ENCODE assay signal across 23 mouse cellular contexts in the genomic region with DNA sequence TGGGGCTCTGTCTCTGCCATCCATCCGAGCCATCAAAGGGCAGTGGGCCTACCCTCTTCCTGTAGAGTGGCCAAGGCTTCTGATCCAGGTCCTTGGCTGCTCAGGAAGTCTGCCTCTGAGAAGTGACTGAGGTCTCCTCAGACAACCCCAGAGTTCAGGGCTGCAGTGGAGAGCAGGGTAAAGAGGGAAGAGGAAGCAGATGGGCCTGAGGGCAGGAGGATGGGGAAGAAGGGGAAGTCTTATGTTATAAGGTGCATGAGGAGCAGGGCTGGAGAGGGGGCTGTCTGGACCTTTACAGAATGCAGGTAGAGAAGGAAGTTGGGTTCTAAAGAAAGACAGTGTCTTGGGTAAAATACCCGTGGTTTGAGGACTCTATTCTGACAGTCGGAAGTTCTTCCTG. TPM values are rescaled to one million over a fixed set of nuclear protein-coding genes. Genes with fewer than 3 reads are reported as not detected.
A peak's percentile ranks its signal among the peaks of the same experiment; 100 is the strongest.
DNase-seq lines count a peak whose midpoint lies in the region; ATAC-seq and TF ChIP-seq lines count a peak whose summit lies in the region.
"Had no signal": no experiment of that assay in that cellular context is flagged by ENCODE, and none has a peak within 500 bp of the region (broad histone marks: within the 10 kb centered on the region; RNA-seq: fewer than 3 reads in every experiment).

No protein-coding gene starts in this region.

- no peaks in the 10 kb centered on the region for H3K79me2 ChIP-seq in myocyte (ENCODE audit: control insufficient read depth, insufficient read depth)

- H3K27ac ChIP-seq in lung, postnatal 0 days (ENCODE audit: low read length): no peak overlapping the region
- peak overlapping the region; percentile 8; the same call in 1 of the 2 replicates for H3K27ac ChIP-seq in embryonic facial prominence, embryonic 15.5 days (replicated peaks)
- no peak overlapping the region for H3K27ac ChIP-seq in heart, embryonic 12.5 days (ENCODE audit: poor library complexity, severe bottlenecking)
- H3K27ac ChIP-seq in intestine, embryonic 15.5 days: no peak overlapping the region
- H3K27ac ChIP-seq: hindbrain, embryonic 14.5 days; midbrain, embryonic 12.5 days had no signal

- ATAC-seq in lung, postnatal 0 days: no peak
- ATAC-seq in embryonic facial prominence, embryonic 15.5 days (ENCODE audit: insufficient number of reproducible peaks, low FRiP score, low TSS enrichment, low read depth): no peak
- no peak for ATAC-seq in heart, embryonic 12.5 days (ENCODE audit: insufficient number of reproducible peaks, low FRiP score)
- ATAC-seq in intestine, embryonic 15.5 days: no peak
- ATAC-seq: forebrain, embryonic 14.5 days; intestine, embryonic 16.5 days had no signal

- no peaks in the 10 kb centered on the region for H3K36me3 ChIP-seq in lung, postnatal 0 days (ENCODE audit: insufficient read depth, low read length)
- no peaks in the 10 kb centered on the region for H3K36me3 ChIP-seq in embryonic facial prominence, embryonic 15.5 days
- H3K36me3 ChIP-seq in myocyte (ENCODE audit: control insufficient read depth, insufficient read depth): no peaks in the 10 kb centered on the region
- no peaks in the 10 kb centered on the region for H3K36me3 ChIP-seq in heart, embryonic 12.5 days
- H3K36me3 ChIP-seq in intestine, embryonic 15.5 days: no peaks in the 10 kb centered on the region
- H3K36me3 ChIP-seq: heart, embryonic 10.5 days; midbrain, embryonic 12.5 days had no signal

- no peaks in the 10 kb centered on the region for H3K4me1 ChIP-seq in lung, postnatal 0 days (ENCODE audit: insufficient read depth, low read depth, low read length)
- peaks cover 25% of the 10 kb centered on the region for H3K4me1 ChIP-seq in embryonic facial prominence, embryonic 15.5 days
- H3K4me1 ChIP-seq in heart, embryonic 12.5 days (replicated peaks): 0 out of 2 replicates have a peak, but pooled peaks cover 4% of the 10 kb centered on the region
- H3K4me1 ChIP-seq in intestine, embryonic 15.5 days (replicated peaks): peaks cover 10% of the 10 kb centered on the region

- no peak for TF ChIP-seq EP300 in lung, postnatal 0 days (IDR thresholded peaks at IDR 0.05)

- DNase-seq in lung, postnatal 0 days (ENCODE audit: low spot score): peak; percentile 6
- DNase-seq in lung, postnatal 25 days (ENCODE audit: low spot score): no peak
- peak; percentile 24 for DNase-seq in c-Kit-positive CD71-negative TER-119-negative erythroid progenitor cells, embryonic 14.5 days (ENCODE audit: low read depth)
- DNase-seq: adrenal gland, adult 8-10 months; B cell, adult 2 months; cerebellum, adult 9-11 months; gastrocnemius, postnatal 36 days; heart, postnatal 10 days; lung, adult 18-20 months; lung, postnatal 36 days; right cerebral cortex, postnatal 14 days; spleen, adult 18-20 months; thymus, adult 2 months had no signal

- WGBS in lung, postnatal 0 days: 53% methylated on average over 3 of the region's 3 CpGs
- WGBS in embryonic facial prominence, embryonic 15.5 days: 61% methylated on average over 3 of the region's 3 CpGs
- WGBS in heart, embryonic 12.5 days: 70% methylated on average over 3 of the region's 3 CpGs
- 73% methylated on average over 3 of the region's 3 CpGs for WGBS in intestine, embryonic 15.5 days

- no peak overlapping the region for H3K4me3 ChIP-seq in lung, postnatal 0 days (ENCODE audit: low read depth, low read length)
- no peak overlapping the region for H3K4me3 ChIP-seq in embryonic facial prominence, embryonic 15.5 days (replicated peaks)
- no peak overlapping the region for H3K4me3 ChIP-seq in myocyte
- no peak overlapping the region for H3K4me3 ChIP-seq in heart, embryonic 12.5 days
- no peak overlapping the region for H3K4me3 ChIP-seq in intestine, embryonic 15.5 days (replicated peaks)
- H3K4me3 ChIP-seq: heart, embryonic 10.5 days; midbrain, embryonic 12.5 days had no signal

- TF ChIP-seq POLR2A in myocyte (IDR thresholded peaks at IDR 0.05; ENCODE audit: insufficient read length, low read depth): no peak

- H3K27me3 ChIP-seq in lung, postnatal 0 days (replicated peaks; ENCODE audit: insufficient read depth, low read length): no peaks in the 10 kb centered on the region
- H3K27me3 ChIP-seq in embryonic facial prominence, embryonic 15.5 days: no peaks in the 10 kb centered on the region
- H3K27me3 ChIP-seq in myocyte (ENCODE audit: control insufficient read depth, insufficient read depth, insufficient read length): peaks cover 13% of the 10 kb centered on the region
- H3K27me3 ChIP-seq in heart, embryonic 12.5 days (replicated peaks): peaks cover 53% of the 10 kb centered on the region
- no peaks in the 10 kb centered on the region for H3K27me3 ChIP-seq in intestine, embryonic 15.5 days (replicated peaks)

- no peak overlapping the region for H3ac ChIP-seq in myocyte (ENCODE audit: control insufficient read depth, insufficient read length)

- no peak overlapping the region for H3K4me2 ChIP-seq in lung, postnatal 0 days (replicated peaks; ENCODE audit: low read depth, low read length)
- no peak overlapping the region for H3K4me2 ChIP-seq in embryonic facial prominence, embryonic 15.5 days (replicated peaks)
- peak overlapping the region; percentile 51 for H3K4me2 ChIP-seq in myocyte (ENCODE audit: low read depth)
- H3K4me2 ChIP-seq in heart, embryonic 12.5 days: no peak overlapping the region
- no peak overlapping the region for H3K4me2 ChIP-seq in intestine, embryonic 15.5 days (replicated peaks)
- H3K4me2 ChIP-seq: hindbrain, embryonic 14.5 days; liver, embryonic 11.5 days; midbrain, embryonic 12.5 days had no signal

- H3K9ac ChIP-seq in lung, postnatal 0 days (replicated peaks; ENCODE audit: low read depth): no peak overlapping the region
- no peak overlapping the region for H3K9ac ChIP-seq in embryonic facial prominence, embryonic 15.5 days
- H3K9ac ChIP-seq in heart, embryonic 12.5 days: no peak overlapping the region
- H3K9ac ChIP-seq in intestine, embryonic 15.5 days: no peak overlapping the region
- H3K9ac ChIP-seq: hindbrain, embryonic 14.5 days; midbrain, embryonic 12.5 days had no signal

- no peak for TF ChIP-seq CTCF in lung, postnatal 0 days (IDR thresholded peaks at IDR 0.05)

- H3K9me3 ChIP-seq in lung, postnatal 0 days (ENCODE audit: low read length): no peaks in the 10 kb centered on the region
- no peaks in the 10 kb centered on the region for H3K9me3 ChIP-seq in embryonic facial prominence, embryonic 15.5 days (replicated peaks)
- no peaks in the 10 kb centered on the region for H3K9me3 ChIP-seq in heart, embryonic 12.5 days (replicated peaks)
- no peaks in the 10 kb centered on the region for H3K9me3 ChIP-seq in intestine, embryonic 15.5 days
- H3K9me3 ChIP-seq: heart, embryonic 10.5 days; midbrain, embryonic 12.5 days had no signal

TF ChIP-seq in myocyte, 11 proteins besides CTCF, POLR2A, EP300 and RAD21:
- no peak for TF ChIP-seq USF1 (IDR thresholded peaks at IDR 0.05; ENCODE audit: low read depth)
- TF ChIP-seq MAX (IDR thresholded peaks at IDR 0.05; ENCODE audit: low read depth): no peak
- no peak for TF ChIP-seq REST (IDR thresholded peaks at IDR 0.05; ENCODE audit: insufficient read depth, insufficient read length)
- no peak for TF ChIP-seq MYOD1 (IDR thresholded peaks at IDR 0.05; ENCODE audit: control insufficient read depth in 1 of 3, insufficient read length in 2 of 3, low read depth in 2 of 3)
- TF ChIP-seq MYOG (IDR thresholded peaks at IDR 0.05; ENCODE audit: control insufficient read depth in 1 of 3, insufficient read depth in 1 of 3, insufficient read length in 2 of 3, low read depth in 2 of 3): no peak
- no peak for TF ChIP-seq SRF (IDR thresholded peaks at IDR 0.05; ENCODE audit: control insufficient read depth, insufficient read length, low read depth)
- TF ChIP-seq POLR2AphosphoS2 (IDR thresholded peaks at IDR 0.05; ENCODE audit: insufficient read length, low read depth): no peak
- no peak for TF ChIP-seq TCF12 (IDR thresholded peaks at IDR 0.05; ENCODE audit: insufficient read depth, poor library complexity, severe bottlenecking)
- TF ChIP-seq E2F4 (IDR thresholded peaks at IDR 0.05; ENCODE audit: insufficient read depth): no peak
- no peak for TF ChIP-seq TCF3 (IDR thresholded peaks at IDR 0.05; ENCODE audit: insufficient read length, low read depth)
- no peak for TF ChIP-seq CEBPB (IDR thresholded peaks at IDR 0.05; ENCODE audit: insufficient read depth, poor library complexity, severe bottlenecking)

RNA-seq across cellular contexts. Expression of a gene that starts 14.3 kb away (rescaled TPM):
- polyA plus RNA-seq in lung, postnatal 0 days (2015; fragmentation: Nextera tagmentation; extraction: Ambion mirVana): 30.3 and 36.7 TPM in 2 replicates
- 52.6 and 60.8 TPM in 2 replicates for polyA plus RNA-seq in embryonic facial prominence, embryonic 15.5 days (2015; fragmentation: Nextera tagmentation; extraction: Ambion mirVana)
- polyA plus RNA-seq in myocyte (2012; fragmentation: generic; extraction: Trizol): 11.5 TPM
- polyA plus RNA-seq in heart, embryonic 12.5 days (2016; fragmentation: Nextera tagmentation; extraction: Ambion mirVana): 28.5 and 32.2 TPM in 2 replicates
- polyA plus RNA-seq in intestine, embryonic 15.5 days (2015; fragmentation: Nextera tagmentation; extraction: Ambion mirVana): 39.3 and 44.4 TPM in 2 replicates

RNA-seq across cellular contexts. Expression of a gene that starts 39.3 kb away (rescaled TPM):
- 2.6 TPM in 2 replicates for polyA plus RNA-seq in lung, postnatal 0 days (2015; fragmentation: Nextera tagmentation; extraction: Ambion mirVana)
- polyA plus RNA-seq in embryonic facial prominence, embryonic 15.5 days (2015; fragmentation: Nextera tagmentation; extraction: Ambion mirVana): 8.1 and 10.1 TPM in 2 replicates
- 9.8 TPM for polyA plus RNA-seq in myocyte (2012; fragmentation: generic; extraction: Trizol)
- polyA plus RNA-seq in heart, embryonic 12.5 days (2016; fragmentation: Nextera tagmentation; extraction: Ambion mirVana): 1.4 and 1.6 TPM in 2 replicates
- polyA plus RNA-seq in intestine, embryonic 15.5 days (2015; fragmentation: Nextera tagmentation; extraction: Ambion mirVana): 1.5 and 2.2 TPM in 2 replicates

RNA-seq across cellular contexts. Expression of a gene that starts 54.8 kb away (rescaled TPM):
- 0.18 TPM in 1 of 2 replicates, not detected in the other for polyA plus RNA-seq in lung, postnatal 0 days (2015; fragmentation: Nextera tagmentation; extraction: Ambion mirVana)
- polyA plus RNA-seq in embryonic facial prominence, embryonic 15.5 days (2015; fragmentation: Nextera tagmentation; extraction: Ambion mirVana): 225 and 386 TPM in 2 replicates
- polyA plus RNA-seq in myocyte (2012; fragmentation: generic; extraction: Trizol): 0.01 TPM
- 78.0 and 78.9 TPM in 2 replicates for polyA plus RNA-seq in heart, embryonic 12.5 days (2016; fragmentation: Nextera tagmentation; extraction: Ambion mirVana)
- polyA plus RNA-seq in intestine, embryonic 15.5 days (2015; fragmentation: Nextera tagmentation; extraction: Ambion mirVana): 2.0 and 2.7 TPM in 2 replicates

Comparison
In these comparisons a context has a peak if more than half of its experiments do, and no peak if none do; other contexts are left out.
1. RNA of a gene that starts 54.8 kb away (polyA plus RNA-seq): 225 to 386 TPM in embryonic facial prominence, embryonic 15.5 days and 78.0 to 78.9 TPM in heart, embryonic 12.5 days; 2.0 to 2.7 TPM in intestine, embryonic 15.5 days, 0.18 TPM in lung, postnatal 0 days and 0.01 TPM in myocyte (single experiment); every median in the first group is over 10 times any median in the second.